Mouse (Mus musculus): ENCODE results near the gene Kat2a. TPM values are rescaled to one million over a fixed set of nuclear protein-coding genes. Genes with fewer than 3 reads are reported as not detected.

Gene Kat2a
- total RNA-seq, 2 experiments from 2014 or later: 13.4 to 18.4 TPM

- DNase-seq: no peak
Measured at GRCm38 (mm10) chr11:100735954-100736745, 23.9 kb upstream of the Kat2a start.

DNA sequence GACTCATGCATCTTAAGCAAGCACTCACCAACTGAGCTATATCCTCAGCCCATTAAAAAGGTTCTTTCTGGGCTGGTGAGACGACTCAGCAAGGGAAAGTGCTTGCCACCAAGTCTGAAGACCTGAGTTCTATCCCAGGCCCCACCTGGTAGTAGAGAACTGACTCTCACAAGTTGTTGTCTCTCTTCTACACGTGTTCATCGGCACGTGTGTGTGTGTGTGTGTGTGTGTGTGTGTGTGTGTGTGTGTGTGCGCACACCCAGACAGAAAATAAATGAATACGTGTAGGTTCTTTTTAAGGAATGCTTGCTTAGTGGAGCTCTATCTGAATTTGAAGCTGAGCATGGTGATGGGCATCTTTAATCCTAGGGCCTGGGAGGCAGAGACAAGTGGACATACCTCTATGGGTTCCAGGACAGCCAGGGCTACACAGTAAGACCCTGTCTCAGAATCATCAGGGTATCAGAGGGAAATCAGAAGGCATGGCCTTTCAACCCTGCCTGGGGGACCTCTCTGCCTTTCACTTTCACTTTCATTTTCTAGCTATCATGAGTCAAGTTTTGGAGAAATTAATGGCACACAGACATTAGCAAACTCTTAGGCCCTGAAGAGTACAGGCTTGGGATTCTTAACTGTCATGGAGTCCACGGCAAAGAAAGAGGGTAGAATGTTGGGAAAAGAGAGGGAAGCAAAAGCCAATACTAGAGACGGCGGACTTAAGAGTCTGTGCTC, 23.0 kb upstream of the Kat2a start:
- DNase-seq: no peak

GRCm38 (mm10) chr11:100730477-100731205, 18.4 kb upstream of the Kat2a start:
- DNase-seq: no peak

DNA sequence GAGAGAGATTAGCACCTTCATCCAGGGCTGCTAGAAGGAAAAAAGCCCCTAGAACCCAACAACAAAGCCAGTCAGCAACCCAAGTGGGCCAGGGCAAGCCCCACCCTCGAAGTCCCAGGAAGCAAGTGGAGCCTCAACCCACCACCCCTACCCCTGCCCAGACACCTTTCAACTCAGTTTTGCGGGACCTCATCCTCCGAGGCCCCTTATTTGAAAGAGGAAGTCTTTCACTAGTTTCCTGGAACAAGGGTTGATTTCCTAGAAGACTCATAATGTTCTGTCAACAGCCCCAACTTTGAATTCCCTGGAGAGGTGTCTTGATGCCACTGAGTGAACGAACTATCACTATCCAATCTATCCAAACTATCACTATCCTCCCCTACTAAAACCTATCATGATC, 17.7 kb upstream of the Kat2a start:
- DNase-seq: no peak

- DNase-seq: no peak
Measured at GRCm38 (mm10) chr11:100728601-100729000, 16.3 kb upstream of the Kat2a start.

DNA sequence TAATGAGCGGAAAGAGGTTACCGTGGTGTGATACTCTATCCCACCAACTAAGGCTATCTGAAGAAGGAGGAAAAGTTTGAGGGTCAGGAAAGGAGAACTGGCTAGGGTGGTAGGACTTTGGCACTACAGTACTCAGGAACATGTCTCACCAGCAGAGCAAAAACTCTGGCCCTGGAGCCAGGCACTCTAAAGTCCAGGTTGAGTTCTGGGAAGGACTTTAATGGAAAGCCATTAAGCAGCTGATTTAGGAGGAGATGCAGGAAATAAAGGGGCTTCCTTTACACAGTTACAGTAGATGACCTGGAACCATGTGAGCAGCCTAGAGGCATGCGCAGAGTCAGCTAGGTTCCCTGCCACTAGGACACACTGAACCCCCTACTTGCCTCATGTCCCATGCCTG, 14.9 kb upstream of the Kat2a start:
- DNase-seq: no peak

DNA sequence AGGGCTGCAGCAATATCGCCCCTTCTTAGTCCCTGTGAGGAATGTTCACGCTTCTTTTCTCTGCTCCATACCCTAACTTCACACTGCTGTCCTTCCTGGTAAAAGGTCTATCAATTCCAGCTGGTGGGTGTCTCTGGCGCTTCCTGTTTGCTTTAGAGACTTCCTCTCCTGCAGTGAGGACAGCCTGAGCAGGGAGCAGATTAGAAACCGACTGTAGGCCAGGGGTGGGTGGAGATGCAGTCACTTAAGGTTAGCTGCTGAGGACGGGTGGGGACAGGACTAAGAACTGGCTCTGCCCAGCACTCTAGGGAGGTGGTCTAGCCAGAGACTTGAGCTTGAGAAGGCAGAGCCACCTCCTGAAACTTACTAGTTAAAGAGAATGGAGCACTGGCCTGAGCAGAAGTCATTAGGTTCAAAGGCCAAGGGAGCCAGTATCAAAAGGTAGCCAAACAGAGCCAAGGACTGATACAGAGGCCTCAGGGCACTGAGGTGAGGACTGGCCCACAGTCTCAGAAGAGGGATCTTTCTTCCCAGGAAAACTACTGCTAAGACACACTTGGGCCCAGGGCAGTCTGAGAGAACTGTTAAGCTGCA, 12.8 kb upstream of the Kat2a start:
- DNase-seq: no peak

- DNase-seq: no peak
Measured at GRCm38 (mm10) chr11:100722493-100723028, 10.3 kb upstream of the Kat2a start.

GRCm38 (mm10) chr11:100721776-100722492, 9.7 kb upstream of the Kat2a start:
- DNase-seq: no peak

DNA sequence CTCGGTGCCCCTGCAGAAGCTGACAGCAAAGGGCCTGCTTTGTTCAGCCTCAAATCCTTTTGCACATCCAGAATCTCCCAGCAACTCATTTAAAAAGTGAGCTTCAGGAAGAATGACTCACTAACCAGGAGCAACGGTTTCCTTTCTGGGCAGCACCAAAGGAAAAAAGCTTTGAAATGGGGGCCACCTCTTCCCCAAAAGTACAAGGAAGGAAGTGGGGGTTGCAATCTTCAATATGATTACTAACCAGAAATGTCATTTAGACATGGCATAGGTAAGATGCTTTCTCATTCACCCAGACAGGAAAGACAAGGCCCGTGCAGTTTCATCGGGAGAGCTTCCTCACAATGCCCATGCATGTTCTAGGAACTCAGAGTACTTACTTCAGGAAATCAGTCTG, 9.0 kb upstream of the Kat2a start:
- DNase-seq: no peak

GRCm38 (mm10) chr11:100720345-100720744, 8.1 kb upstream of the Kat2a start:
- DNase-seq: no peak

DNA sequence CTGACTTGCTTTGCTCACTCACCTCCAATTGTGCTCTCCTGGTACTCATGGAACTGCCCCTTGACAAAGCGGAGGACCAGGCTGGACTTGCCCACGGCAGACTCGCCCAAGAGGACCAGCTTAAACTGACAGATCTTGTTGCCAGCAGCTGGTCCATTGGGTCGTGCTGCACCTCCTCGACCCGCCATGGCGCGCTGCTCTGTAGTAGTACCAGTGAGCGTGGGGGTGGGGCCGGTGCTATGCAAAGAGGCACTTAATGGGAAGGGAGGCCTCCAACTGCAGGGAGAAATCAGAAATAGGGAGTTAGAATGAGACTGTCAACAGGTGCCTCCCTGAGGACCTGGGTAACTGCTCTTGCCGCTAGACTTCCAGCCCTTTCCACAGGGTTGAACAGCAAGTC, 7.6 kb upstream of the Kat2a start:
- DNase-seq: no peak

GRCm38 (mm10) chr11:100719312-100719711, 7.0 kb upstream of the Kat2a start:
- DNase-seq: no peak

DNA sequence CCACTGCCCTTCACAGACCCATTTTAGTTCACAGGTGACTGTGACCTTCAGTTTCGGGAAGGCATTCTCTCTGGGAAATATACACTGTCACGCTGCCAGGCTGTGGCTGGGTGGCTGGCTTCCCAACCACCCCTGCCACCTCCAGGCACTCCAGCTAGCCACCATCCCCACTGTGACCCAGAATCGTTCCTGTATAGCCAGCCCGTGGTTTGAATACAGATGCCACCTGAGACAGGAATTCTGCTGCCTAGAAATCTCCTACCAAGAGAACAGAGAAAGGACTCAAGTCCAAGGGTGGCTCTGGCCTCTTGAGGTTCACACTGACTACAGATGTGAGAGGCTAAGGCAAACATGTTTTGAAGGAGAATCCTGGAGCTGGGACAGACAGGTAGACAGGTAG, 6.6 kb upstream of the Kat2a start:
- DNase-seq: no peak

DNA sequence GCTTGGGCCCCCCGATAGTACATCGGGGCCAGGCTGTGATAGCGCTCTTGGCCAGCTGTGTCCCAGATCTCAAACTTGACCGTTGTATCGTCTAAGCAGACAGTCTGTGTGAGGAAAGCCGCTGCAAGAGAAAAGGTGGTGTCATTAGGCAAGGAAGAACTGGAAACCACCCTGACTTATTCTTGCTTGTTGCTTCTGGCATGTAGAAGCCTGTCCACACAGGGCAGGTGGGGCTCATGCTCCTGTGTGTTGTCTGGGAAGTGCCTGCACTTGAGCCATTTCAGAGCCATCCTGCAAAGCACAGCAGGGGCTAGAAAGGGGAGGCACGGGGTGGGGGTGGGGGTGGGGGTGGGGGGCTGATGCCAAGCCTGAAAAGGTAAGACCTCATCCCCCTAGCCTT, 6.2 kb upstream of the Kat2a start:
- DNase-seq: no peak

GRCm38 (mm10) chr11:100716649-100717048, 4.4 kb upstream of the Kat2a start:
- DNase-seq: no peak

DNA sequence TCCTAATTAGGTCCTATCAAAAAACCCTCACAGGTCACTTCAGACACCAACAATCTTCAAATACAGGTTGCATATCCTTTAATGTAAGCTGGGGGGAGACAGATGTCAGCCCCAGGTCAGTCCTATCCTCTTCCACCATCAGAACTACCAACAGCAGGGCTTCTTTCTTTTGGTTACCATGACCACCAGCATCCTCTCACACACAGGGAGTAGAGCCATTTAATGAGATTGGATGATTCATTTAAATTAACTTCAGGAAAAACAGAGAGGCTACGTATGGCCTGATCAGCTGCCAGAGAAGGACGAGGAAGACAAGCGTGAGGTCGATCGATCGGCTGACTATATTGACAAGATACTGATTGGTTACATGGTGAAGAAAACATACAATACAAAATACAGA, 2.7 kb upstream of the Kat2a start:
- DNase-seq: no peak

GRCm38 (mm10) chr11:100714534-100714915, 2.3 kb upstream of the Kat2a start:
- peak; percentile 89 for DNase-seq

- peak; percentile 57 for DNase-seq
Measured at GRCm38 (mm10) chr11:100713735-100714533, 1.7 kb upstream of the Kat2a start, which contains the start of gene Hspb9. Gene Hspb9 (plus strand): TSS chr11:100713850.

DNA sequence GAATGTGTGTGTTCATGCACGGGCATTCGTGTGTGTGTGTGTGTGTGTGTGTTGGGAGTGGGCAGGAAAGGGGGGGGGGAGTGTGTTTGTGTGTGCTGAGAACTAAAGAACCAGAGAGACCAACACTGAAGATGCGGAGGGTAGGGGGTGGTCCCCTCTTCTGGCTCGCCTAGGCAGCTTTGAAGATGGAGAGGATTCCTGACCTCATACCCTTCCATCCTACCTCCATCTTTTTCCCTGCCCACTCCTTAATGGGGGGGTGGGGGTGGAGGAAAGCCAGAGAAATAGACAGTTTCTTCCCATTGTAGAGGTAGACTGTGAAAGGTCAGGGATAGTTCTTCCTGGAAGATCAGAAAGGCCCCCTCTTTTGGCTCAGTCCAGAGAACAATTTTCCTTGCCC, 909 bp upstream of the Kat2a start:
- DNase-seq: no peak

DNA sequence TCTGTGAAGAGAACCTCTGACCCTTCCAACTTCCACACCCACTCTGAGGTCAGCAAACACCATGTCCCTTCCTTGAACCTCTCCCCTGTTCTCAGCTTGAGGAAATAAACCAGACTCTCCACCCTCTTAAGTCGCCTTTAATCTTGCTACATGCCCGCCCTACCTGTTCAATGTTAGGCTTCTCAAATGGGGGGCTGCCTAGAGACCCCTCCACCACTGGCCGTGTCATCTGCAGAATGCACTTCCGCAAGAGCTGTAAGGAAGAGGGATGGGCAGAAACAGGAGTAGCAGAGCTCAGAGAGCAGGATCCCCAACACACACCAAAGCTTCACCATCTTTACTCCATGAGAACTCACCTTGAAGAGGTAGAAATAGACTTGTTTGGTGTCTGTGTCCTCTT, 1.3 kb downstream of the Kat2a start:
- no peak for DNase-seq
